Mouse (Mus musculus) forebrain, embryonic 15.5 days (tissue): ENCODE data around the gene Taok3. TPM values are rescaled to one million over a fixed set of nuclear protein-coding genes. Genes with fewer than 3 reads are reported as not detected.
"Not testable (repeated sequence)": the region's sequence is repeated elsewhere in the genome, so short reads cannot be mapped to it uniquely, and the experiment has no call there.

Experiments used
- ATAC-seq: fragments of 200-750 bp; cut with Nextera tagmentation; replicated peaks from 2 replicates; pipeline ENCODE4 v1.8.0; 2017; ENCODE audit warnings: mild to moderate bottlenecking, moderate TSS enrichment, moderate library complexity
- H3K27ac ChIP-seq: fragments of 300-500 bp; sonication (generic); replicated peaks from 2 replicates; pipeline ENCODE4 v1.5.1; 2015; ENCODE audit warnings: mild to moderate bottlenecking, inconsistent platforms
- H3K27me3 ChIP-seq: fragments of 300-500 bp; sonication (generic); 2 replicates; pipeline ENCODE4 v1.6.1; 2015; ENCODE audit warnings: inconsistent platforms
- H3K36me3 ChIP-seq: fragments of 300-500 bp; sonication (generic); 2 replicates; pipeline ENCODE4 v1.6.1; 2015; ENCODE audit warnings: mild to moderate bottlenecking, inconsistent platforms
- H3K4me1 ChIP-seq: fragments of 300-500 bp; sonication (generic); 2 replicates; pipeline ENCODE4 v1.6.1; 2015; ENCODE audit warnings: inconsistent platforms
- H3K4me2 ChIP-seq: fragments of 300-500 bp; sonication (generic); replicated peaks from 2 replicates; pipeline ENCODE4 v1.6.1; 2015; ENCODE audit warnings: mild to moderate bottlenecking, inconsistent platforms
- H3K4me3 ChIP-seq: fragments of 300-500 bp; sonication (generic); 2 replicates; pipeline ENCODE4 v1.5.1; 2015; ENCODE audit warnings: mild to moderate bottlenecking, inconsistent platforms
- H3K9ac ChIP-seq: fragments of 300-500 bp; sonication (generic); replicated peaks from 2 replicates; pipeline ENCODE4 v1.6.1; 2015; ENCODE audit warnings: mild to moderate bottlenecking, inconsistent platforms
- H3K9me3 ChIP-seq: fragments of 300-500 bp; sonication (generic); 2 replicates; pipeline ENCODE4 v1.6.1; 2016; ENCODE audit warnings: inconsistent platforms
- WGBS: fragments of 180-500 bp; shearing (Covaris S2); methylation state at CpG from one replicate; pipeline ENCODE4 v1.1.7; 2015; ENCODE audit warnings: mixed read lengths; 5-methylcytosine and 5-hydroxymethylcytosine counted together
- polyA plus RNA-seq: library from polyadenylated mRNA; unstranded; fragments of >200 nt; fragmentation: Nextera tagmentation; extraction: Ambion mirVana; gene quantifications from 2 replicates; pipeline ENCODE4 v1.2.1, GENCODE M21; 2015

The Taok3 gene
- polyA plus RNA-seq, 1 experiment from 2014 or later: 51.7 TPM

- H3K27ac ChIP-seq: no peak overlapping the region
- no peaks in the 10 kb centered on the region for H3K9me3 ChIP-seq
- no peak overlapping the region for H3K4me3 ChIP-seq
- H3K36me3 ChIP-seq: no peaks in the 10 kb centered on the region
- no peak overlapping the region for H3K4me2 ChIP-seq
- no peak overlapping the region for H3K9ac ChIP-seq
- ATAC-seq: no peak
- no peaks in the 10 kb centered on the region for H3K27me3 ChIP-seq
- WGBS: 81% methylated on average over 6 of the region's 6 CpGs
- H3K4me1 ChIP-seq: peaks cover 6% of the 10 kb centered on the region
These were observed 172.6 kb downstream of the Taok3 start for GRCm38 (mm10) chr5:117292547-117292946.

- 86% methylated on average over 3 of the region's 3 CpGs for WGBS
These were observed 173.8 kb downstream of the Taok3 start for GRCm38 (mm10) chr5:117293776-117294175.

GRCm38 (mm10) chr5:117295011-117295410 lies 175.1 kb downstream of the Taok3 start:
- 96% methylated on average over 8 of the region's 8 CpGs for WGBS
- no peak for ATAC-seq
- Histone ChIP-seq H3K4me2 (no peak overlapping the region), H3K36me3 (no peaks in the 10 kb centered on the region), H3K27ac (no peak overlapping the region), H3K4me3 (no peak overlapping the region), H3K27me3 (no peaks in the 10 kb centered on the region), H3K9ac (no peak overlapping the region), H3K4me1 (no peaks in the 10 kb centered on the region), H3K9me3 (no peaks in the 10 kb centered on the region)

More at GRCm38 (mm10) chr5:117293776-117294175, 173.8 kb downstream of the Taok3 start:
- H3K4me3 ChIP-seq, H3K9me3 ChIP-seq, H3K4me2 ChIP-seq, H3K27ac ChIP-seq, H3K27me3 ChIP-seq, H3K36me3 ChIP-seq, H3K9ac ChIP-seq, ATAC-seq, H3K4me1 ChIP-seq: not testable (repeated sequence)

GRCm38 (mm10) chr5:117302899-117303298 lies 183.0 kb downstream of the Taok3 start:
- WGBS: 75% methylated on average over 3 of the region's 3 CpGs
- no peaks in the 10 kb centered on the region for H3K36me3 ChIP-seq
- no peak overlapping the region for H3K27ac ChIP-seq
- no peaks in the 10 kb centered on the region for H3K27me3 ChIP-seq
- ATAC-seq: no peak
- H3K9ac ChIP-seq: no peak overlapping the region
- H3K9me3 ChIP-seq: no peaks in the 10 kb centered on the region
- H3K4me3 ChIP-seq: no peak overlapping the region
- H3K4me2 ChIP-seq: no peak overlapping the region
- H3K4me1 ChIP-seq: no peaks in the 10 kb centered on the region

- H3K9me3 ChIP-seq: no peaks in the 10 kb centered on the region
- H3K4me3 ChIP-seq: no peak overlapping the region
- H3K9ac ChIP-seq: no peak overlapping the region
- no peaks in the 10 kb centered on the region for H3K27me3 ChIP-seq
- no peaks in the 10 kb centered on the region for H3K4me1 ChIP-seq
- H3K36me3 ChIP-seq: no peaks in the 10 kb centered on the region
- H3K4me2 ChIP-seq: no peak overlapping the region
- ATAC-seq: no peak
- H3K27ac ChIP-seq: no peak overlapping the region
- WGBS: 54% methylated on average over 18 of the region's 18 CpGs
These were observed 184.0 kb downstream of the Taok3 start for GRCm38 (mm10) chr5:117303691-117304579.

GRCm38 (mm10) chr5:117304947-117305346 lies 185.0 kb downstream of the Taok3 start:
- 76% methylated on average over 7 of the region's 7 CpGs for WGBS
- no peaks in the 10 kb centered on the region for H3K9me3 ChIP-seq
- no peak overlapping the region for H3K27ac ChIP-seq
- H3K36me3 ChIP-seq: no peaks in the 10 kb centered on the region
- no peak overlapping the region for H3K9ac ChIP-seq
- H3K27me3 ChIP-seq: no peaks in the 10 kb centered on the region
- no peak overlapping the region for H3K4me2 ChIP-seq
- no peaks in the 10 kb centered on the region for H3K4me1 ChIP-seq
- H3K4me3 ChIP-seq: no peak overlapping the region
- ATAC-seq: no peak

GRCm38 (mm10) chr5:117305754-117306153 lies 185.8 kb downstream of the Taok3 start:
- Histone ChIP-seq H3K9ac (no peak overlapping the region), H3K27ac (no peak overlapping the region), H3K27me3 (no peaks in the 10 kb centered on the region), H3K36me3 (no peaks in the 10 kb centered on the region), H3K4me1 (no peaks in the 10 kb centered on the region), H3K4me2 (no peak overlapping the region), H3K4me3 (no peak overlapping the region), H3K9me3 (no peaks in the 10 kb centered on the region)
- WGBS: 91% methylated on average over 5 of the region's 5 CpGs
- ATAC-seq: no peak

- Histone ChIP-seq H3K4me3 (no peak overlapping the region), H3K9ac (no peak overlapping the region), H3K36me3 (no peaks in the 10 kb centered on the region), H3K27me3 (no peaks in the 10 kb centered on the region), H3K4me2 (no peak overlapping the region), H3K4me1 (no peaks in the 10 kb centered on the region), H3K9me3 (no peaks in the 10 kb centered on the region), H3K27ac (no peak overlapping the region)
- 91% methylated on average over 2 of the region's 2 CpGs for WGBS
- no peak for ATAC-seq
These were observed 186.9 kb downstream of the Taok3 start for GRCm38 (mm10) chr5:117306826-117307225.

GRCm38 (mm10) chr5:117307699-117308098 lies 187.8 kb downstream of the Taok3 start:
- Histone ChIP-seq H3K27ac (no peak overlapping the region), H3K4me2 (no peak overlapping the region), H3K36me3 (no peaks in the 10 kb centered on the region), H3K9ac (no peak overlapping the region), H3K27me3 (no peaks in the 10 kb centered on the region), H3K4me3 (no peak overlapping the region), H3K4me1 (no peaks in the 10 kb centered on the region), H3K9me3 (no peaks in the 10 kb centered on the region)
- no peak for ATAC-seq
- 41% methylated on average over 11 of the region's 11 CpGs for WGBS

GRCm38 (mm10) chr5:117313420-117313819 lies 193.5 kb downstream of the Taok3 start:
- Histone ChIP-seq H3K36me3 (no peaks in the 10 kb centered on the region), H3K9me3 (no peaks in the 10 kb centered on the region), H3K27me3 (no peaks in the 10 kb centered on the region), H3K27ac (no peak overlapping the region), H3K9ac (no peak overlapping the region), H3K4me1 (peaks cover 12% of the 10 kb centered on the region), H3K4me2 (no peak overlapping the region), H3K4me3 (no peak overlapping the region)
- WGBS: 35% methylated on average over 14 of the region's 14 CpGs
- no peak for ATAC-seq

GRCm38 (mm10) chr5:117313909-117314308 lies 194.0 kb downstream of the Taok3 start:
- Histone ChIP-seq H3K4me3 (no peak overlapping the region), H3K4me2 (no peak overlapping the region), H3K27me3 (no peaks in the 10 kb centered on the region), H3K4me1 (peaks cover 14% of the 10 kb centered on the region), H3K27ac (no peak overlapping the region), H3K9me3 (no peaks in the 10 kb centered on the region), H3K36me3 (no peaks in the 10 kb centered on the region), H3K9ac (no peak overlapping the region)
- 45% methylated on average over 10 of the region's 10 CpGs for whole genome bisulfite sequencing
- no peak for ATAC-seq

GRCm38 (mm10) chr5:117314587-117315428 lies 194.9 kb downstream of the Taok3 start:
- no peak overlapping the region for H3K9ac ChIP-seq
- 0 out of 2 replicates have a peak overlapping the region, but pooled peaks have one; percentile 0 for H3K4me2 ChIP-seq
- H3K27ac ChIP-seq: no peak overlapping the region
- no peaks in the 10 kb centered on the region for H3K9me3 ChIP-seq
- ATAC-seq: no peak
- H3K27me3 ChIP-seq: no peaks in the 10 kb centered on the region
- H3K4me3 ChIP-seq: no peak overlapping the region
- peaks cover 23% of the 10 kb centered on the region for H3K4me1 ChIP-seq
- H3K36me3 ChIP-seq: no peaks in the 10 kb centered on the region
- 13% methylated on average over 9 of the region's 9 CpGs for WGBS
